Mouse (Mus musculus) urinary bladder, postnatal 10 days (tissue): ENCODE measurements at regions not wholly inside any gene's neighbourhood (a gene's known extent, or its start where the extent isn't known, plus 50 kb on each side); places are given as distances from the start of the nearest gene placed in this dataset.

Source experiments
- DNase-seq: peaks from one replicate; pipeline ENCODE4 v3.0.0; 2022; ENCODE audit warnings: low spot score

- DNase-seq, result no peak
Measured at GRCm38 (mm10) chr13:53996867-53997266, 58.6 kb downstream of the Drd1 start.

- DNase-seq, result no peak
Measured at GRCm38 (mm10) chr13:53992863-53993451, 62.5 kb downstream of the Drd1 start.

GRCm38 (mm10) chr13:53979226-53979625 is 76.3 kb downstream of the Drd1 start:
- DNase-seq, result no peak

- DNase-seq, result no peak
Measured at GRCm38 (mm10) chr13:53969421-53969820, 86.1 kb downstream of the Drd1 start.

GRCm38 (mm10) chr13:53956167-53956566 is 99.3 kb downstream of the Drd1 start:
- DNase-seq, result no peak

- no peak for DNase-seq
Measured at GRCm38 (mm10) chr13:53948056-53948455, 107.4 kb downstream of the Drd1 start.

- DNase-seq, result no peak
Measured at GRCm38 (mm10) chr13:53945681-53946080, 109.8 kb downstream of the Drd1 start.

- no peak for DNase-seq
Measured at GRCm38 (mm10) chr13:53941005-53941747, 114.3 kb downstream of the Drd1 start.

- no peak for DNase-seq
Measured at GRCm38 (mm10) chr13:53935174-53935699, 120.3 kb downstream of the Drd1 start.

GRCm38 (mm10) chr13:53934457-53934856 is 121.0 kb downstream of the Drd1 start:
- DNase-seq, result no peak

- no peak for DNase-seq
Measured at GRCm38 (mm10) chr13:53926128-53926527, 129.4 kb downstream of the Drd1 start.

- no peak for DNase-seq
Measured at GRCm38 (mm10) chr13:53924433-53924832, 131.1 kb downstream of the Drd1 start.

- DNase-seq, result no peak
Measured at GRCm38 (mm10) chr13:53923721-53924374, 131.7 kb downstream of the Drd1 start.

GRCm38 (mm10) chr13:53921796-53922195 is 133.7 kb downstream of the Drd1 start:
- no peak for DNase-seq

- DNase-seq, result no peak
Measured at GRCm38 (mm10) chr13:53919851-53920381, 135.6 kb downstream of the Drd1 start.

- no peak for DNase-seq
Measured at GRCm38 (mm10) chr13:53915456-53915855, 140.0 kb downstream of the Drd1 start.

- DNase-seq, result no peak
Measured at GRCm38 (mm10) chr13:53914434-53914833, 141.1 kb downstream of the Drd1 start.

GRCm38 (mm10) chr13:53913501-53913900 is 142.0 kb downstream of the Drd1 start:
- DNase-seq, result no peak

- DNase-seq, result no peak
Measured at GRCm38 (mm10) chr13:53911846-53912245, 143.7 kb downstream of the Drd1 start.

- no peak for DNase-seq
Measured at GRCm38 (mm10) chr13:53911261-53911660, 144.2 kb downstream of the Drd1 start.

GRCm38 (mm10) chr13:53910251-53910650 is 145.3 kb downstream of the Drd1 start:
- no peak for DNase-seq

GRCm38 (mm10) chr13:53904471-53904870 is 151.0 kb downstream of the Drd1 start:
- no peak for DNase-seq

- no peak for DNase-seq
Measured at GRCm38 (mm10) chr13:53903626-53904025, 151.9 kb downstream of the Drd1 start.
